Mouse (Mus musculus): ENCODE measurements around the gene Tom1l2. TPM values are rescaled to one million over a fixed set of nuclear protein-coding genes. Genes with fewer than 3 reads are reported as not detected.

The Tom1l2 gene
- total and polyA plus RNA-seq, 2 experiments from 2014 or later = 31.3 to 77.3 TPM

DNA sequence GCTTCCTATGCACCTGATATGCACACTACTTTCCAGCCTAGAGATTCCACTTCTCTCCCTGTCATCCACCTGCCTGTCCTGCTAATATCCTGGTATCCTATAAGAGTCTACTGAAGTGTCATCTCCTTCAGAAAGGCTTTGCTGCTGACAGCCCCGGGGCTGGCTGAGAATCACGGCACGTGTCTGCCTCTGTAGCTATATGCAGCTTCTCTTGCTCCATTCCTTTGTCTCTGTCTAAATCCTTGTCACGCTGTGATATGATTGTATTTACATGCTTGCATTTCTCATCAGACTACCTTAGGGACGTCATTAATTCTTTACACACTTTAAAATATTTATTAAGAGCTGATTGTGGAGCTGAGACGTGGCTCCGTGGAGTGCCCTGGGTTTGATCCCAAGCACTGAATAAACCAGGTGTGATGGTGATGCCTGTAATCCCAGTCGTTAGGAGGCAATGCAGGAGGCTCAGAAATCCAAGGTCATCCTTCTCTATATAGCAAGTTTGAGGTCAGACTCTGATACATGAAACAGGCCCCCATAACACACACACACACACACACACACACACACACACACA, 75.5 kb downstream of the Tom1l2 start:
- H3K4me1 ChIP-seq (ENCODE audit: control insufficient read depth, insufficient read depth) = peaks cover 9% of the 10 kb centered on the region; the same call in 1 of the 2 replicates

DNA sequence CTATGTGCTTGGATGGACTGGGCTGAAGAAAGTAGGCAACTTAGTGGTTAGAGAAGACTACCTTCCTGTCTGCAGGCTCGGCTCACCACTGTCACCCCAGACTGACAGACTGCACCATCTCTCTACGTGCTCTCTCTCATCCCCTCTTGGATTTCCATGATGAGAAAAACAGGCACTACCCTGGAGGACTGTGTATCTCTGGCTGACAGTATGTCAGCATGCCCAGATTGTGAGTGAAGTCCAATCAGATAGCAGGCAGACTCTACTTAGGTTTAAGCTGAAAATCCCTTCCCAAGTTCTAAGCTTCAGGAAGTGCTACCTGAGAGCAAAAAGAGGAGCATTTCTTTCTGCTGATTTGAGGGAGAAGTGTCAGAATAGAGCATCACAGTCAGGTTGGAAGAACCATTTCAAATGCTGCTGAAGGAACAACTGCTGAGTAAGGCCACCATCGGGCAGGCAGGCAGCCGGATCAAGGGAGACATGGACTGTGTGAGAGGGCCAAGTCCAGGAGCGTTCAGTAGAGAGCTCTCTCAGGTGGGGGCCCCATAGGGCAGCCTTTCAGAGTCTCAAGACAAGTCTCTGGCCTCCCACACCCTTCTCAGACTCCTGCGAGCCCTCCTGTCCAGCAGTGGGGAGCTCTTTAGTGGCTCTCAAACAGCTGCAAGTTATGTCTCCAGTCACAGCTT, 76.2 kb downstream of the Tom1l2 start:
- no peak overlapping the region for H3K4me2 ChIP-seq (ENCODE audit: low read depth, low read length)
- ATAC-seq (ENCODE audit: insufficient read depth, low read depth) = no peak
- 75% methylated on average over 6 of the region's 6 CpGs for WGBS
- H3K4me3 ChIP-seq (ENCODE audit: low read depth, low read length) = no peak overlapping the region
- no peak overlapping the region for H3K9ac ChIP-seq (replicated peaks; ENCODE audit: low read depth, low read length)
- no peaks in the 10 kb centered on the region for H3K9me3 ChIP-seq (replicated peaks; ENCODE audit: control insufficient read depth, low read length)
- H3K4me1 ChIP-seq (ENCODE audit: control insufficient read depth, insufficient read depth) = peaks cover 9% of the 10 kb centered on the region; the same call in 1 of the 2 replicates
- H3K27ac ChIP-seq (ENCODE audit: low read depth) = no peak overlapping the region; the same call in 1 of the 2 replicates
- TF ChIP-seq EP300 (IDR thresholded peaks at IDR 0.05; ENCODE audit: low read depth) (no peak), CTCF (IDR thresholded peaks at IDR 0.05; ENCODE audit: low read depth) (no peak)
- H3K27me3 ChIP-seq (ENCODE audit: control insufficient read depth, insufficient read depth, low read length) = no peaks in the 10 kb centered on the region
- DNase-seq (ENCODE audit: low spot score) = no peak
- H3K36me3 ChIP-seq (replicated peaks; ENCODE audit: control insufficient read depth, insufficient read depth, low read length) = peaks cover 17% of the 10 kb centered on the region; the same call in 1 of the 2 replicates

More for the DNA sequence above, 75.5 kb downstream of the Tom1l2 start:
- peak; percentile 27; the same call in 1 of the 2 replicates for ATAC-seq (ENCODE audit: insufficient read depth, low read depth)
- no peak for TF ChIP-seq CTCF (IDR thresholded peaks at IDR 0.05; ENCODE audit: low read depth)
- no peak for TF ChIP-seq EP300 (IDR thresholded peaks at IDR 0.05; ENCODE audit: low read depth)
- no peak for DNase-seq (ENCODE audit: low spot score)
- H3K27ac ChIP-seq (ENCODE audit: low read depth) = no peak overlapping the region; the same call in 1 of the 2 replicates
- H3K9me3 ChIP-seq (replicated peaks; ENCODE audit: control insufficient read depth, low read length) = no peaks in the 10 kb centered on the region
- no peak overlapping the region for H3K9ac ChIP-seq (replicated peaks; ENCODE audit: low read depth, low read length)
- WGBS = 54% methylated on average over 8 of the region's 8 CpGs
- H3K27me3 ChIP-seq (ENCODE audit: control insufficient read depth, insufficient read depth, low read length) = no peaks in the 10 kb centered on the region
- no peak overlapping the region for H3K4me2 ChIP-seq (ENCODE audit: low read depth, low read length)
- H3K36me3 ChIP-seq (replicated peaks; ENCODE audit: control insufficient read depth, insufficient read depth, low read length) = 0 out of 2 replicates have a peak, but pooled peaks cover 12% of the 10 kb centered on the region
- no peak overlapping the region for H3K4me3 ChIP-seq (ENCODE audit: low read depth, low read length)

DNA sequence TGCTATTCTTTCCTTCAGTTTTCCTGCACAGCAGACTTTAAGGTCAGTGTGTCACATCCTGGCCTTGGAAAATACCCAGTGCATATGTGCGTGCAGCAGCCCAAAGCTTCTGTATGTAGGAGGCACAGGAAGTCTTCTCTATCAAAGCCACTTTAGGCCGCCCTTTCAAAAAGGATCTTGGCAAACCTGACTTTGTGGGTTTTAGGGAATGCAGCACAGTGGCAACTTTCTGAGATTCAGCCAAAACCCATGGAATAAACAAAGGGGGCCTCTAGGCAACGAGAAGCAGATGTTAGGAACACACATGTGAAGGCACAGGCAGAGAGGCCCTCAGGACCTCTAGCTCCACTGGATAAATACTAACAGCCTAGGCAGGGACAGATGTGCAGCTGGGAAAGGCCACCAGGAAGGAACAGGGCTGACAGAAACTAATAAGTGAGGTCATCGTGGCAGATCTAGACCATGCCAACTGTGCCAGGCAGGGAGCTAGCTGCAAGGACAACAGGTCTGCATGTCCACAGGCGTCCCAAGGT, 79.4 kb downstream of the Tom1l2 start:
- Histone ChIP-seq H3K36me3 (replicated peaks; ENCODE audit: control insufficient read depth, insufficient read depth, low read length) (peaks cover 20% of the 10 kb centered on the region; the same call in 1 of the 2 replicates), H3K27ac (ENCODE audit: low read depth) (peak overlapping the region; percentile 56), H3K4me1 (ENCODE audit: control insufficient read depth, insufficient read depth) (peaks cover 7% of the 10 kb centered on the region; the same call in 1 of the 2 replicates), H3K4me3 (ENCODE audit: low read depth, low read length) (no peak overlapping the region), H3K9ac (replicated peaks; ENCODE audit: low read depth, low read length) (no peak overlapping the region), H3K4me2 (ENCODE audit: low read depth, low read length) (no peak overlapping the region), H3K9me3 (replicated peaks; ENCODE audit: control insufficient read depth, low read length) (no peaks in the 10 kb centered on the region), H3K27me3 (ENCODE audit: control insufficient read depth, insufficient read depth, low read length) (no peaks in the 10 kb centered on the region)
- TF ChIP-seq CTCF (IDR thresholded peaks at IDR 0.05; ENCODE audit: low read depth) (no peak), EP300 (IDR thresholded peaks at IDR 0.05; ENCODE audit: low read depth) (no peak)
- WGBS = 51% methylated on average over 5 of the region's 5 CpGs
- ATAC-seq (ENCODE audit: insufficient read depth, low read depth) = peak; percentile 49
- peak; percentile 37 for DNase-seq (ENCODE audit: low spot score)

DNA sequence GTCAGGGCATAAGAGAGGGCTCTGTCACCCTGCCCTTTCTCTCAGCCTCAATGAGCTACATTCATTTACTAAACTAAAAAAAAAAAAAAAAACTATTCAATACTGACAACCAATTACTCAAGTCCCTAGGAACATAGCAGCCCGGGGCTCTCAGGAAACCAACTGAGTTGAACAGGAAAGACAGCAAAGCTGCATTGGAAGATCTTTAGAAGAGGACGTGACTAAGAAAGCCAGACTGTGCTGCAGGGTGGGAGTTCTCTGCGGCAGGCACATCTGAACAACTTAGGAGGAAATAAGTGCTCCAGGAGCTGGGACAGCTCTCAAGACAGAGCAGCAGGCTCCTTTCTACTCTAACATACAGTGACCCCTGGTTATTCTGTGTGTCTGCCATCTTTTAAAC, 84.1 kb downstream of the Tom1l2 start:
- no peaks in the 10 kb centered on the region for H3K27me3 ChIP-seq (ENCODE audit: control insufficient read depth, insufficient read depth, low read length)
- H3K9ac ChIP-seq (replicated peaks; ENCODE audit: low read depth, low read length) = no peak overlapping the region
- no peak for DNase-seq (ENCODE audit: low spot score)
- H3K4me1 ChIP-seq (ENCODE audit: control insufficient read depth, insufficient read depth) = no peaks in the 10 kb centered on the region
- ATAC-seq (ENCODE audit: insufficient read depth, low read depth) = peak; percentile 42; the same call in 1 of the 2 replicates
- H3K36me3 ChIP-seq (replicated peaks; ENCODE audit: control insufficient read depth, insufficient read depth, low read length) = peaks cover 38% of the 10 kb centered on the region; the same call in 1 of the 2 replicates
- WGBS = 65% methylated on average over 3 of the region's 3 CpGs
- TF ChIP-seq CTCF (IDR thresholded peaks at IDR 0.05; ENCODE audit: low read depth) = no peak
- TF ChIP-seq EP300 (IDR thresholded peaks at IDR 0.05; ENCODE audit: low read depth) = 0 out of 2 replicates have a peak, but pooled peaks have one; percentile 27
- no peak overlapping the region for H3K4me3 ChIP-seq (ENCODE audit: low read depth, low read length)
- H3K27ac ChIP-seq (ENCODE audit: low read depth) = peak overlapping the region; percentile 48; the same call in 1 of the 2 replicates
- no peaks in the 10 kb centered on the region for H3K9me3 ChIP-seq (replicated peaks; ENCODE audit: control insufficient read depth, low read length)
- H3K4me2 ChIP-seq (ENCODE audit: low read depth, low read length) = no peak overlapping the region

DNA sequence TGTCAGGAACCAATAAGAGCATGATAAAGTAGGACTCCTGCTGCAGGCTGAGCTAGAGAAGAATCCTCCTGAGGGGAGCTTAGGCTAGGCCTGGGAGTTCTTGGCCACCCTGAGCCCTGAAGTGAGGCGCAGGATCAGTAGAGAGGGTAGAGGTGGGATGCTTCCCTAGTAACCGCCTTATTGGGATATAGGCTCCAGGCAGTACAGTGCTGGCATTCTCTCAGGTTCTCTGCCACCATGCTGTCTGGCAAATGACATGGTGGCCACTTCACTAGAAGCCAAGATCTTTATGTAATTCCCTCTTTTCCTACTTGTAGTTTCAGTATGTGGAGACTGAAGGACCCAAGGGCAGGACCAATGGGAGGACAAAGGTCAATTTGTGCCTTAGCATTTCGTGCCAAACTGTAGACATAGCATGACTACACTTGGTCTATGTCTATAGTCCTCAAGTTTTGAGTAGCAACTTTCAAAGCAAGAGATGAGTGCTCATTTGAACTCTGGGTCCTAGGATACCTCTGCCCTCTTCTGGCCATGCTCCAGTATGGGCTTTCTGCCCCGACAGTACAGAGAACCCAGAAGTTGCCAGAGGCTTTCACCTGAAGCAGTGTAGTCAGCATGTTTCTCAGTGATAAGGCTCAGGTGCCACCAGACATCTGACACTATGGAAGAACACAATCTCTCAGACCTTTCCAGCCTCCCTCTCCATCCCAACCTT, 87.3 kb downstream of the Tom1l2 start:
- Histone ChIP-seq H3K36me3 (replicated peaks; ENCODE audit: control insufficient read depth, insufficient read depth, low read length) (peaks cover 32% of the 10 kb centered on the region; the same call in 1 of the 2 replicates), H3K9ac (replicated peaks; ENCODE audit: low read depth, low read length) (no peak overlapping the region), H3K27ac (ENCODE audit: low read depth) (no peak overlapping the region), H3K9me3 (replicated peaks; ENCODE audit: control insufficient read depth, low read length) (no peaks in the 10 kb centered on the region), H3K4me3 (ENCODE audit: low read depth, low read length) (no peak overlapping the region), H3K27me3 (ENCODE audit: control insufficient read depth, insufficient read depth, low read length) (no peaks in the 10 kb centered on the region), H3K4me1 (ENCODE audit: control insufficient read depth, insufficient read depth) (no peaks in the 10 kb centered on the region), H3K4me2 (ENCODE audit: low read depth, low read length) (no peak overlapping the region)
- WGBS = 83% methylated on average over 4 of the region's 4 CpGs
- ATAC-seq (ENCODE audit: insufficient read depth, low read depth) (no peak), DNase-seq (ENCODE audit: low spot score) (no peak)
- TF ChIP-seq EP300 (IDR thresholded peaks at IDR 0.05; ENCODE audit: low read depth) = no peak
- peak; percentile 14 for TF ChIP-seq CTCF (IDR thresholded peaks at IDR 0.05; ENCODE audit: low read depth)
